Mouse (Mus musculus) embryo, embryonic 10.5 days (tissue): Measurements from ENCODE around the gene Creld1.

Source experiments
- DNase-seq: peaks from one replicate; pipeline ENCODE4 v3.0.0-alpha.2; 2015; ENCODE audit warnings: low spot score

Gene Creld1

DNA sequence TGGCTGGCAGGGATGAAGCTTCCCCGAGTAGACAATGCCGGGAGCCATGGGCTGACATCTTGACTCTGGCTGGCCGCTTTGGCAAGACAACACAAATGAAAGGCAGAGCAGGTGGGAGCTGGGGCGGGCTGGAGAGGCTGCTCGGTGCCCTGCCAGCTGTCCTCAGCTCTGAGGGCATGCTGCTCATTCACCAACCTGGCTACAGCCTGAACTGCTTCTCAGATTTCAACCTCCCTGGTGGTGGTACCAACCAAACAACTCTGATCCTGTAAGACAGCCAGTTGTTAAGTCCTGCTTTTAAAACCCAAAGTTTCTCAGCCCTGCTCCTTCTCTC lies 25.8 kb downstream of the Creld1 start:
- no peak for DNase-seq

DNA sequence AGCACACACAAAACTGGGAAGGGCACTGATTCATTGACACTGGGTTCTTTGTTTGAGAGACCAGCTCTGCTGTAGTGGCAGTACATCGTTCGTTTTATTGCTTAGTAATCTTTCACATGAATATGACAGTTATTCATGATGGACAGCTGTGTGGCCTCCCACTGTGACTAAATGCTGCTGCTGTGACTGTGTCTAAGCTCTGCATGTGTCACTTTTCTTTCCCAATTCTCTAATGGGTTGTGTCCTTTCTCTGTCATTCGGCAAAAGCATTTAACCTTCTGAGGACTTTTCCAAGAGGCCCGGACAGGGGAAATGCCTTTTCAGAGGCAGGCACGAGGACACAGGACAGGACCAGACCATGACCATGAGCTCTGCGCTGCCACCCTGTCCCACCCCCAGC lies 30.8 kb downstream of the Creld1 start:
- no peak for DNase-seq

DNA sequence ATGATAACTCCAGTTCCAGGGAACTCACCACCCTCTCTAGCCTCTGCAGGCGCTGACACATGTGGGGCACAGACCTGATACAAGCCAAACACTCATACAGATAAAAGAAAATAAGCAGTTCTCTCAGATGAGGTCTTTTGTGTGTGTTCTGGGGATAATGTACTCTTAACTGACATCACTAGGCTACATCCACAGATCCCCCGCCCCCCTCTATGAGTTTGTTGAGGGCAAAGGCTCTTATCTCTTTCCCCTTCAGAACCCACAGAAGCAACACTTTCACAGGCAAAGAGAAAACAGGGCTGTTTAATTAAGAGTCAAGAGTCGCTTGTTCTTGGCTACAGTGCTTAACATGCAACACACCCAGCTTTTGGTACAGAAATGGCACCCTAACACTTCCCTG lies 31.5 kb downstream of the Creld1 start:
- DNase-seq, result no peak

DNA sequence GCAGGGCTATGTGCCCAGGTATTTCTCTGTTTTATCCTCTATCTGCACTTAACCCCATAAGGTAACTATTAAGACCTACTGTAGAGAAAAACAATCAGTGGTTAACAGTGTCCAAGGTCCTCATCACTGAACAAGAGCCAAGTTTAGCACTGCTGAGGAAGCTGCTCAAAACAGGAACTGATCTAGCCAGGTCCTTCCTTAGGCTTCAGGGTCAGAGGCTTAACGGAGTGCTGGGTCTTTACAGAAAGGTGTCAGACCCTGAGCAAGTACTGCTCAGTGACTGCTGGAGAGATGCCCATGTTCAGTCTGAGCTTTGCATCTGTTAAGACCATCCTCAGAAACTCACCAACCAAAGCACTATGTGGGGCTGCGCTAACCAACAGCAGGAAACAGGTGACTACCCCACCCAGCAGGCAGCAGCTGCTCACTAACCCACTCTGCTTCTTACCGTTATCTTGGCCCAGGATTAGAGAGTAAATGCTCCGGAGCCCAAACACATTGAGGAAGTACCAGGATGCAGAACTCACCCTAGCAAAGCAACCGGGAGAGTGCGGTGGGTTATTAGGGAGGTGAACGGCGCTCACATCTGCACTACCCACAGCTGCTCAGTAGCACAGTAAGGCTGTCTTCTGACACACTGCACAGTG lies 34.5 kb downstream of the Creld1 start:
- DNase-seq, result no peak

DNA sequence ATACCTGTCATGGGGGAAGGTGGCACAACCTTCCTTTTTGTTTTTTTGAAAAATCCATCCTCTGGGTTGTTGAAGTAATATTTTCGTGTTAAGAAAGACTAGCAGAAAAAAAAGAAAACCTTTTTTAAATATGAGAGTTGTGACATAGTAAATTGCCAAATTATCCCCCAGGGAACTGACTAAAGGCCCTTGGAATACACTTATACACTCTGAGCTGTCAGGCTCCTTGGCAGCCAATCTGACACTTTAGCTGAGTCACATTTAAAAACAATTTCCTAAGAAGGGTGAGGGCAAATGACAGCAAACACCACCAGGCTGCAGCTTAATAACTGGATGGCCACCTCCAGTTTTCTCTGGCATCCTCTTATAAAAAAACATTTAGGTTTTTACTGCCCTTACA lies 39.2 kb downstream of the Creld1 start:
- DNase-seq, result no peak

DNA sequence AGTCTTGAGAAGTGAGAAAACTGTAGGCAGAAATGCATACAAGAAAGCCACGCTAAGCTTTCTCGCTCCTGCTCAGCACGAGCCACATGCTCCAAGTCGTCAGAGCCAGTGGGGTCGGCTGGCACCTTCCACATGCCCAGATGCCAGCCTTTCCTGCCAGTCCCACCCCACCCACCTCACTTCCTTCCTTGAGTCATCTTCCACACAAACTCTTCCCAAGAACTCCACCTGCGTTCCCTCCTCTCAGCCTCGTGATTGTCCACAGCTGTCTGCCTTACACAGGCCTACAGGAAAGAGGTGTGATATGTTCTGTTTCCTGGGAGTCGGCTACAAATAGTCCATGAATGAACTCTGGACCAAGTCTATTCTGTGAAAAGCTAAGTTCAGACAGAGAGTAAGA lies 40.3 kb downstream of the Creld1 start:
- no peak for DNase-seq

DNA sequence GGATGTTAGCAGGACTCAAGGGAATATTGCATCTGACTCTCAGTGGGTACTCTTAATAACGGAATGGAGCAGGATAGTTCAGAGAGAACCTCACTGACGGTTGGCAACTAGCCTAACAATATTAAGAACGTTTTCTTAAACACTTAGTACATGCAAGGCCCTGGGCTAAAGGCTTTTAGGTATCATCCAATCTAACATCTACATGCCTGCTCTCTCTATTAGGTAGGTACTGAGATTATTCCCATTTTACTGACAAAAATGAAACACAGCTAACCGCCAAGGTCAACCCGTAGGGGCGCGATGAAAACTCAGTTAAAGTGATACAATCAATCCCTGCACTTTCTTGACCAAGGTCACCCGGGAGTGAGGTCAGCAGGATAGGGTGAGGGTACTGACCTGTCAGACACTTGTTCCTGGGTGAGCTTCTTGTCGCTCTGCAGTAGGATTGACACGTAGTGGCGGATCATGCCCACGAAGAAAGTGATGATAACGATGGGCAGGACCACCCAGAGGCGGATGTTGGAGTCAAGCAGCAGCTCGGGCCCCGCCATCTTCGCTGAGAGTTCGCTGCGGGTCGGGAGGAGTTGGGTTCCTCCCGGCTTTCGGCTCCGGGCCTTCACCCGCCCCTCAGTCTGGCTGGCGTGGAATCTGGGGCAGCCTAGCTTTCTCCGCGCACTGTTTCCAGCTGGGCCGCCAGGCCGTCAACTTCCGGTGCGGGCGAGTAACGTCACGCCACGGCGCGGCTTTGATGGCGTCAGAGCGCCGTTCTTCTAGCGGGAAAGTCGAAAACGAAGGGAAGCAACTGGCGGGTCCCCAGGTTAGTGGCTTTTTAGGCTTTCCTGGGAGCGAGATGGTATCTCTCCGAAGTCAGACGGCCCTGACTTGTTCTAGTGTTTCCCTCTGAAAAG lies 48.1 kb downstream of the Creld1 start, which contains the start of the genes Emc3 and Fancd2:
Gene Emc3 (minus strand): TSS at position 721 of the 908 bp plus-strand sequence.
Gene Fancd2 (plus strand): TSS at position 751 of the 908 bp plus-strand sequence.
- DNase-seq, result peak; percentile 92

DNA sequence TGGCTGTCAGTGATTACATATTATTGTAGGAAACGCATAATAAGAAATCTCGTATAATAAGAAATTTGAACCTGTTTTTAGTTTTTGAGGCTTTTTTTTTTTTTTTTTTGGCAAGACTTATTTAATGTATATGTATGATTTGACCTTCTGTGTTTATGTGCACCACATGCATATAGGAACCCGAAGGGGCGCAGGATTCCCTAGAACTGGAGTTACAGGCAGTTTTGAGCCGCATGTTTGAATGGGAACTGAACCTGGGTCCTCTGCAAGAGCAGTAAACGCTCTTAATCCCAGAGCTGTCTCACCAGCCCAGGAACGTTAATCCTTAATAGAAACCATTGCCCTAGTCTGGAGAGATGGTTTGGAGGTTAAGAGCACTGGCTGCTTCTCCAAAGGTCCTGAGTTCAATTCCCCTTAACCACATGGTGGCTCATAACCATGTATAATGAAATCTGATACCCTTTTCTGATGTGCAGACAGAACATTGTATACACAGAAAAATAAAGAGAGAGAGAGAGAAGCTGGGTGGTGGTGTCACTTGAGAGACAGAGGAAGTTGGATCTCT lies 48.8 kb downstream of the Creld1 start:
- DNase-seq, result peak; percentile 27

DNA sequence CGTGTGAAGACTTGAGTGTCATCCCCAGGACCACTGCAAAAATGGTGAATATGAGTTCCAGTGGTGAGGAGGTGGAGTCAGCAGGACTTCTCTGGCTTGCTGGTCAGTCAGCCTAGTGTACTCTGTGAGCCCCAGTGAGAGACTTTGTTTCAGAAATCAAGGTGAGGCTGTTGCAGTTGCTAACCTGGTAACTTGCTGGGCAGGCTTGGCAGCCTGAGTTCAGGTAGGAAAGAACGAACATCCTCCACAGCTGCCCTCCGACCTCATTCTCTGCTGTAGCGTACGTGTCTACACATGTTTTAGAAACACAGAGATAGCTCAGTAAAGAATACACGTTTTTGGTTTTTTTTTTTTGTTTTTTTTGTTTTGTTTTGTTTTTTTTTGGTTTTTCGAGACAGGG lies 51.8 kb downstream of the Creld1 start:
- DNase-seq, result no peak

DNA sequence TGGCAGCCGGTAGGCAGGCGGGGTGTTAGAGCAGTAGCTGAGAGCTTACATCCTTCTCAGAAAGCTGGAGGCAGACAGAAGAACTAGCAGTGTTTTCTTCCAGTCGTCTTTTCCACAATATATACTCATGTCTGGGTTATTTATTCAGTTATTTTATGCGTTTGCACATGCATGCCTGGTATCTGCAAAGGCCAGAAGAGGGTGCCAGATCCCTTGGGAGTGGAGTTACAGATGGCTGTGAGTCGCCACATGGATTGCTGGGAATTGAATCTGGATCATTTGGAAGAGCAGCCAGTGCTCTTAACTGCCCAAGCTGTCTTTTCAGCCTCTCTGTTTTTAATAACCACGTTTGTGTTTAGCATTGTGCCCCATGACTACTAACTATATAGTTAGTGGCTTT lies 58.5 kb downstream of the Creld1 start:
- DNase-seq, result no peak
